Mouse (Mus musculus) C2C12 (cell line): ENCODE results near the gene Wnt11.

ENCODE experiments used
- MYOD1 ChIP-seq: IDR thresholded peaks from one replicate; pipeline ENCODE4 v1.6.1; 2011; ENCODE audit warnings: low read depth; ENCODE audit not compliant: control insufficient read depth, insufficient read length
- USF1 ChIP-seq: IDR thresholded peaks from one replicate; pipeline ENCODE4 v1.6.1; 2011; ENCODE audit warnings: low read depth, mild to moderate bottlenecking, control low read depth, moderate library complexity

- TF ChIP-seq MYOD1, result no peak
- TF ChIP-seq USF1, result no peak
Observed at GRCm38 (mm10) chr7:98828876-98829275, 6.0 kb upstream of the Wnt11 start.
